Mouse (Mus musculus) forebrain, embryonic 15.5 days (tissue): ENCODE data around the gene Scamp4. TPM values are rescaled to one million over a fixed set of nuclear protein-coding genes. Genes with fewer than 3 reads are reported as not detected.

Experiments
- ATAC-seq: fragments of 200-750 bp; cut with Nextera tagmentation; replicated peaks from 2 replicates; pipeline ENCODE4 v1.8.0; 2017; ENCODE audit warnings: mild to moderate bottlenecking, moderate TSS enrichment, moderate library complexity
- H3K27ac ChIP-seq: fragments of 300-500 bp; sonication (generic); replicated peaks from 2 replicates; pipeline ENCODE4 v1.5.1; 2015; ENCODE audit warnings: mild to moderate bottlenecking, inconsistent platforms
- H3K27me3 ChIP-seq: fragments of 300-500 bp; sonication (generic); 2 replicates; pipeline ENCODE4 v1.6.1; 2015; ENCODE audit warnings: inconsistent platforms
- H3K36me3 ChIP-seq: fragments of 300-500 bp; sonication (generic); 2 replicates; pipeline ENCODE4 v1.6.1; 2015; ENCODE audit warnings: mild to moderate bottlenecking, inconsistent platforms
- H3K4me1 ChIP-seq: fragments of 300-500 bp; sonication (generic); 2 replicates; pipeline ENCODE4 v1.6.1; 2015; ENCODE audit warnings: inconsistent platforms
- H3K4me2 ChIP-seq: fragments of 300-500 bp; sonication (generic); replicated peaks from 2 replicates; pipeline ENCODE4 v1.6.1; 2015; ENCODE audit warnings: mild to moderate bottlenecking, inconsistent platforms
- H3K4me3 ChIP-seq: fragments of 300-500 bp; sonication (generic); 2 replicates; pipeline ENCODE4 v1.5.1; 2015; ENCODE audit warnings: mild to moderate bottlenecking, inconsistent platforms
- H3K9ac ChIP-seq: fragments of 300-500 bp; sonication (generic); replicated peaks from 2 replicates; pipeline ENCODE4 v1.6.1; 2015; ENCODE audit warnings: mild to moderate bottlenecking, inconsistent platforms
- H3K9me3 ChIP-seq: fragments of 300-500 bp; sonication (generic); 2 replicates; pipeline ENCODE4 v1.6.1; 2016; ENCODE audit warnings: inconsistent platforms
- WGBS: fragments of 180-500 bp; shearing (Covaris S2); methylation state at CpG from one replicate; pipeline ENCODE4 v1.1.7; 2015; ENCODE audit warnings: mixed read lengths; 5-methylcytosine and 5-hydroxymethylcytosine counted together
- microRNA-seq: library from miRNA; unstranded; fragments of <30 nt; microRNA quantifications from one replicate; pipeline ENCODE4, GENCODE M21; 2016
- polyA plus RNA-seq: library from polyadenylated mRNA; unstranded; fragments of >200 nt; fragmentation: Nextera tagmentation; extraction: Ambion mirVana; gene quantifications from 2 replicates; pipeline ENCODE4 v1.2.1, GENCODE M21; 2015

Gene Scamp4
- polyA plus RNA-seq, 1 experiment from 2014 or later, result 66.8 TPM

- Histone ChIP-seq H3K36me3 (peaks cover 27% of the 10 kb centered on the region), H3K4me1 (peaks cover 11% of the 10 kb centered on the region), H3K9me3 (no peaks in the 10 kb centered on the region), H3K4me3 (no peak overlapping the region), H3K27ac (no peak overlapping the region), H3K27me3 (no peaks in the 10 kb centered on the region), H3K4me2 (no peak overlapping the region), H3K9ac (no peak overlapping the region)
- WGBS, result 63% methylated on average over 5 of the region's 5 CpGs
- ATAC-seq, result no peak
These were observed 61.0 kb downstream of the Scamp4 start for GRCm38 (mm10) chr10:80663485-80664196.

GRCm38 (mm10) chr10:80664197-80665015, 61.7 kb downstream of the Scamp4 start:
- Histone ChIP-seq H3K27ac (peak overlapping the region; percentile 42; the same call in 1 of the 2 replicates), H3K9me3 (no peaks in the 10 kb centered on the region), H3K36me3 (peaks cover 35% of the 10 kb centered on the region), H3K4me2 (no peak overlapping the region), H3K4me1 (peaks cover 5% of the 10 kb centered on the region), H3K27me3 (no peaks in the 10 kb centered on the region), H3K9ac (no peak overlapping the region), H3K4me3 (no peak overlapping the region)
- ATAC-seq, result 0 out of 2 replicates have a peak, but pooled peaks have one; percentile 10
- 45% methylated on average over 16 of the region's 16 CpGs for WGBS

DNA sequence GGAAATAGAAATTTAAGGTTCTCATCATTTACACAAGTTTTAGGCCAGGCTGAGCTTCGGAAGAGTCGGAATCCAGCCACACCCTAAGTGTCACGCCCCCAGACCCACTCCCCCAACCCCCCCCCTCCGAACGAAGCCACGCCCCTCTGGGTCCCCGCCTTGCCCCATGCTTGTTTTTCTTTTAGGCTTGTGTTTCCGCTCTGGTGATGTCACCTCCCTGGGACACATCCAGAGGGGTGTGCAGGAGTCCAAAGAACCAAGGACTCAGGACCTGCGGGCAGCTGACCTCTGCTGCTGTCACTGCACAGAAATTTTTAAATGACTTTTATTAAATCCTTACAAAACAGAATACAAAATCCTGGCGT, 62.3 kb downstream of the Scamp4 start:
- no peak for ATAC-seq
- 16% methylated on average over 10 of the region's 10 CpGs for WGBS
- H3K9ac ChIP-seq, result no peak overlapping the region
- H3K4me2 ChIP-seq, result no peak overlapping the region
- no peak overlapping the region for H3K27ac ChIP-seq
- H3K4me3 ChIP-seq, result no peak overlapping the region
- H3K9me3 ChIP-seq, result no peaks in the 10 kb centered on the region
- H3K36me3 ChIP-seq, result peaks cover 40% of the 10 kb centered on the region
- no peaks in the 10 kb centered on the region for H3K27me3 ChIP-seq
- peaks cover 5% of the 10 kb centered on the region; the same call in 1 of the 2 replicates for H3K4me1 ChIP-seq

Small RNA genes within 50 kb of the gene (microRNA-seq; reads per million reads assigned to microRNA genes)
- gene Mir6912, result not detected

Other genes starting within 250 kb of the Scamp4 start
- 2.2 and 2.7 TPM in 2 replicates for gene Plk5, start 246.4 kb upstream of the Scamp4 start, polyA plus RNA-seq
- 22.0 and 22.7 TPM in 2 replicates for gene Mex3d, start 215.2 kb upstream of the Scamp4 start, polyA plus RNA-seq
- 281 and 295 TPM in 2 replicates for gene Mbd3, start 203.3 kb upstream of the Scamp4 start, polyA plus RNA-seq
- 551 and 574 TPM in 2 replicates for gene Uqcr11, start 196.0 kb upstream of the Scamp4 start, polyA plus RNA-seq
- 85.2 and 89.6 TPM in 2 replicates for gene Tcf3, start 169.2 kb upstream of the Scamp4 start, polyA plus RNA-seq
- gene Onecut3, start 108.0 kb upstream of the Scamp4 start, polyA plus RNA-seq, result 0.23 and 0.61 TPM in 2 replicates
- 0.23 and 0.33 TPM in 2 replicates for gene Atp8b3, start 63.7 kb upstream of the Scamp4 start, polyA plus RNA-seq
- gene Rexo1, start 41.3 kb upstream of the Scamp4 start, polyA plus RNA-seq, result 31.3 and 32.9 TPM in 2 replicates
- 8.0 and 8.5 TPM in 2 replicates for gene Klf16, start 25.6 kb upstream of the Scamp4 start, polyA plus RNA-seq
- gene Abhd17a, start 12.5 kb upstream of the Scamp4 start, polyA plus RNA-seq, result 118 and 120 TPM in 2 replicates
- gene Adat3, start within 50 bp of the Scamp4 start, polyA plus RNA-seq, result 4.5 and 6.4 TPM in 2 replicates
- gene Gm49322, start 3.1 kb downstream of the Scamp4 start, polyA plus RNA-seq, result 3.2 and 4.5 TPM in 2 replicates
- gene Csnk1g2, start 20.0 kb downstream of the Scamp4 start, polyA plus RNA-seq, result 117 and 126 TPM in 2 replicates
- 83.4 and 87.5 TPM in 2 replicates for gene Btbd2, start 54.2 kb downstream of the Scamp4 start, polyA plus RNA-seq
- 60.9 and 64.8 TPM in 2 replicates for gene Mknk2, start 75.2 kb downstream of the Scamp4 start, polyA plus RNA-seq
- gene Mob3a, start 99.1 kb downstream of the Scamp4 start, polyA plus RNA-seq, result 52.6 and 55.1 TPM in 2 replicates
- gene Izumo4, start 99.3 kb downstream of the Scamp4 start, polyA plus RNA-seq, result 33.4 and 35.2 TPM in 2 replicates
- 98.9 and 103 TPM in 2 replicates for gene Ap3d1, start 139.4 kb downstream of the Scamp4 start, polyA plus RNA-seq
- 22.0 and 23.1 TPM in 2 replicates for gene Dot1l, start 152.3 kb downstream of the Scamp4 start, polyA plus RNA-seq
- 60.2 and 62.6 TPM in 2 replicates for gene Sf3a2, start 195.3 kb downstream of the Scamp4 start, polyA plus RNA-seq
- 140 and 154 TPM in 2 replicates for gene Plekhj1, start 195.8 kb downstream of the Scamp4 start, polyA plus RNA-seq
- gene Amh, start 202.4 kb downstream of the Scamp4 start, polyA plus RNA-seq, result 0.10 TPM in 2 replicates
- gene Jsrp1, start 210.6 kb downstream of the Scamp4 start, polyA plus RNA-seq, result 0.31 TPM in 1 of 2 replicates, not detected in the other
- 1,419 and 1,463 TPM in 2 replicates for gene Oaz1, start 223.8 kb downstream of the Scamp4 start, polyA plus RNA-seq
- 4.4 and 5.5 TPM in 2 replicates for gene Lingo3, start 241.2 kb downstream of the Scamp4 start, polyA plus RNA-seq